Mouse (Mus musculus) liver, embryonic 11.5 days (tissue): ENCODE results near the gene Olfr1369-ps1. TPM values are rescaled to one million over a fixed set of nuclear protein-coding genes. Genes with fewer than 3 reads are reported as not detected.

Source experiments
- ATAC-seq: fragments of 200-750 bp; cut with Nextera tagmentation; replicated peaks from 2 replicates; pipeline ENCODE4 v1.8.0; 2017; ENCODE audit warnings: moderate number of reproducible peaks, mild to moderate bottlenecking, moderate TSS enrichment, moderate library complexity; ENCODE audit not compliant: low FRiP score
- DNase-seq: peaks from one replicate; pipeline ENCODE4 v3.0.0-alpha.2; 2017; ENCODE audit warnings: low spot score
- H3K27ac ChIP-seq: fragments of 300-500 bp; sonication (generic); 2 replicates; pipeline ENCODE4 v1.5.1; 2014; ENCODE audit warnings: mild to moderate bottlenecking, low read depth, low read length, control low read depth
- H3K27me3 ChIP-seq: fragments of 300-500 bp; sonication (generic); replicated peaks from 2 replicates; pipeline ENCODE4 v1.6.1; 2014; ENCODE audit warnings: low read length, mixed read lengths; ENCODE audit not compliant: control insufficient read depth, insufficient read depth
- H3K36me3 ChIP-seq: fragments of 300-500 bp; sonication (generic); 2 replicates; pipeline ENCODE4 v1.6.1; 2014; ENCODE audit warnings: mild to moderate bottlenecking, low read length, moderate library complexity, mixed read lengths; ENCODE audit not compliant: control insufficient read depth, insufficient read depth
- H3K4me1 ChIP-seq: fragments of 300-500 bp; sonication (generic); replicated peaks from 2 replicates; pipeline ENCODE4 v1.6.1; 2014; ENCODE audit warnings: low read length, mixed read lengths; ENCODE audit not compliant: control insufficient read depth, insufficient read depth
- H3K4me2 ChIP-seq: fragments of 300-500 bp; sonication (generic); 2 replicates; pipeline ENCODE4 v1.6.1; 2014; ENCODE audit warnings: mild to moderate bottlenecking, control low read depth, moderate library complexity
- H3K4me3 ChIP-seq: fragments of 300-500 bp; sonication (generic); 2 replicates; pipeline ENCODE4 v1.5.1; 2014; ENCODE audit warnings: low read depth, low read length, control low read depth
- H3K9ac ChIP-seq: fragments of 300-500 bp; sonication (generic); 2 replicates; pipeline ENCODE4 v1.6.1; 2014; ENCODE audit warnings: low read depth, low read length, control low read depth
- H3K9me3 ChIP-seq: fragments of 300-500 bp; sonication (generic); 2 replicates; pipeline ENCODE4 v1.6.1; 2016; ENCODE audit warnings: low read length, inconsistent platforms, mixed read lengths; ENCODE audit not compliant: control insufficient read depth
- WGBS: fragments of 180-500 bp; shearing (Covaris S2); extraction: QIAGEN DNeasy Blood & Tissue Kit; methylation state at CpG from one replicate; pipeline ENCODE4 v1.1.7; 2014; 5-methylcytosine and 5-hydroxymethylcytosine counted together
- polyA plus RNA-seq: library from polyadenylated mRNA; unstranded; fragments of >200 nt; fragmentation: Nextera tagmentation; extraction: Ambion mirVana; gene quantifications from 2 replicates; pipeline ENCODE4 v1.2.1, GENCODE M21; 2014

Gene Olfr1369-ps1
- polyA plus RNA-seq, 1 experiment from 2014 or later: 0.22 TPM

DNA sequence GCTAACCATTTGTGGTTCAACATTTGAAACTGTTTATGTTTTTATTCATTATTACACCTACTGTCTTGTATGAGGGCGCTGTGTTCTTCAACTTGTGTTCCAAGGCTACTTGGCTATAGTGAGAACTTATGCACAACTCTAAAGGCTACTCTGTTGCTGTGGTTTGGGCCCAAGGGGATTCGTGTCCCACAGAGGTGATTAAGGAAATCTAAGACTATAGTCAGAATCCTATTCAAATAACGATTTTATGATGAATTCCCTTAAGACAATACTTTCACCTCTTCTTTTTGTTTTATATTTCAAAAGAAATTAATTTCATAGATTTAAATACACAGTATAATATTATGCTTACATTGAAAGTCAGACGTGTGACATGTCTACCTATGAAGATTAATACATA is 34.5 kb downstream of the Olfr1369-ps1 start, which contains the start of gene Olfr1368:
Gene Olfr1368 (minus strand): TSS at position 101 of the 400 bp plus-strand sequence.
- H3K9me3 ChIP-seq: no peaks in the 10 kb centered on the region
- no peaks in the 10 kb centered on the region for H3K27me3 ChIP-seq
- H3K36me3 ChIP-seq: no peaks in the 10 kb centered on the region
- ATAC-seq (no peak), DNase-seq (no peak)
- no peak within 1 kb of the TSS for H3K4me2 ChIP-seq
- H3K4me3 ChIP-seq: no peak within 1 kb of the TSS
- 59% methylated on average over 4 of the region's 4 CpGs for WGBS
- H3K9ac ChIP-seq: no peak within 1 kb of the TSS
- no peak within 1 kb of the TSS for H3K27ac ChIP-seq
- no peaks in the 10 kb centered on the region for H3K4me1 ChIP-seq

GRCm38 (mm10) chr13:21155888-21156287 is 44.6 kb downstream of the Olfr1369-ps1 start:
- H3K27me3 ChIP-seq: no peaks in the 10 kb centered on the region
- no peaks in the 10 kb centered on the region for H3K9me3 ChIP-seq
- 74% methylated on average over 5 of the region's 5 CpGs for WGBS
- H3K4me1 ChIP-seq: no peaks in the 10 kb centered on the region
- no peak overlapping the region for H3K4me3 ChIP-seq
- H3K9ac ChIP-seq: no peak overlapping the region
- DNase-seq (no peak), ATAC-seq (no peak)
- H3K4me2 ChIP-seq: no peak overlapping the region
- H3K27ac ChIP-seq: no peak overlapping the region
- H3K36me3 ChIP-seq: no peaks in the 10 kb centered on the region

GRCm38 (mm10) chr13:21158071-21158470 is 46.8 kb downstream of the Olfr1369-ps1 start:
- H3K4me3 ChIP-seq: peak overlapping the region; percentile 60; the same call in 1 of the 2 replicates

DNA sequence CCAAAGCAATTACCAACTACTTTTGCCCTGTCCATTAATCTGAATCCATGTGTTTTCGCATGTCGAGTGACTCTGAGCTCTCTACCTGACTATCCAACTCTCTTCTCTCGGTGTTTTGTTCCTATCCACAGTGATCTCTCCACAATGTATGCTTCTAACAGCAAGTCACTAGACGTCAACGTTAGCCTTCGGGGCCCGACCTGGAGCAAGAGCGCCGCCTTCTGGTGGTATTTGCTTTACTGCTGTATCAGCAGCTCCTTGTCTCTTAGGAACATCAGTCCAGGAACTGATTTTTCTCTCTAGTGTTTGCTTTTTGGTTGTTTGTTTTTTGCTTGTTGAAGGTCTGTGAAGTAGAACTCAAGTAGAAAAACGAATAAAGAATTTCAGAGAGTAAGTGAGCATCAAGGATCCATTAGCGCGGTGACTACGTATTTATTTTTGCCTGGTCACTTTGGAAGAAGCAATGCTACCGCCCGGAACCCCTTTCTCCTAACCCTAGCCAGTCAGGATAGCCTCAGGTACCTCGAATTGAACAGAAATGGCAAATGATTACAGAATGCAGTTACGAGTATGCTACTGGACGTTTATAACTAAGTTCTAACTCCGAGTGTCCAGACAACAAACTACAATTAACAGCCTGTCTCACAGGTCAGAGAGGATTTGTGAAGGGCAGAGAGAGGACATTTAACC is 47.6 kb downstream of the Olfr1369-ps1 start:
- no peaks in the 10 kb centered on the region for H3K27me3 ChIP-seq
- H3K9me3 ChIP-seq: no peaks in the 10 kb centered on the region
- H3K9ac ChIP-seq: no peak overlapping the region
- H3K4me1 ChIP-seq: no peaks in the 10 kb centered on the region
- H3K4me2 ChIP-seq: peak overlapping the region; percentile 71
- peak overlapping the region; percentile 60 for H3K4me3 ChIP-seq
- DNase-seq: peak; percentile 80
- no peak overlapping the region for H3K27ac ChIP-seq
- WGBS: 1% methylated on average over 19 of the region's 19 CpGs
- no peaks in the 10 kb centered on the region for H3K36me3 ChIP-seq
- 0 out of 2 replicates have a peak, but pooled peaks have one; percentile 40 for ATAC-seq

More at GRCm38 (mm10) chr13:21158071-21158470, 46.8 kb downstream of the Olfr1369-ps1 start:
- no peak for ATAC-seq
- Histone ChIP-seq H3K9me3 (no peaks in the 10 kb centered on the region), H3K27me3 (no peaks in the 10 kb centered on the region), H3K4me1 (no peaks in the 10 kb centered on the region), H3K36me3 (no peaks in the 10 kb centered on the region), H3K4me2 (peak overlapping the region; percentile 71), H3K9ac (no peak overlapping the region), H3K27ac (no peak overlapping the region)
- DNase-seq: no peak
- 11% methylated on average over 9 of the region's 9 CpGs for WGBS

- Histone ChIP-seq H3K4me3 (peak overlapping the region; percentile 60), H3K9me3 (no peaks in the 10 kb centered on the region), H3K4me1 (no peaks in the 10 kb centered on the region), H3K27me3 (no peaks in the 10 kb centered on the region), H3K27ac (no peak overlapping the region), H3K36me3 (no peaks in the 10 kb centered on the region), H3K9ac (no peak overlapping the region), H3K4me2 (peak overlapping the region; percentile 71)
- WGBS: under 1% methylated on average over 15 of the region's 15 CpGs
- DNase-seq: peak; percentile 51
- no peak for ATAC-seq
Observed at GRCm38 (mm10) chr13:21159475-21159819, 48.2 kb downstream of the Olfr1369-ps1 start.

GRCm38 (mm10) chr13:21160041-21160511 is 48.8 kb downstream of the Olfr1369-ps1 start:
- Histone ChIP-seq H3K9ac (peak overlapping the region; percentile 36; the same call in 1 of the 2 replicates), H3K27me3 (no peaks in the 10 kb centered on the region; the same call in 1 of the 2 replicates), H3K4me1 (no peaks in the 10 kb centered on the region), H3K27ac (no peak overlapping the region), H3K36me3 (no peaks in the 10 kb centered on the region), H3K9me3 (no peaks in the 10 kb centered on the region), H3K4me2 (peak overlapping the region; percentile 71), H3K4me3 (peak overlapping the region; percentile 60)
- peak; percentile 48 for DNase-seq
- WGBS: under 1% methylated on average over 16 of the region's 16 CpGs
- peak; percentile 30; the same call in 1 of the 2 replicates for ATAC-seq

DNA sequence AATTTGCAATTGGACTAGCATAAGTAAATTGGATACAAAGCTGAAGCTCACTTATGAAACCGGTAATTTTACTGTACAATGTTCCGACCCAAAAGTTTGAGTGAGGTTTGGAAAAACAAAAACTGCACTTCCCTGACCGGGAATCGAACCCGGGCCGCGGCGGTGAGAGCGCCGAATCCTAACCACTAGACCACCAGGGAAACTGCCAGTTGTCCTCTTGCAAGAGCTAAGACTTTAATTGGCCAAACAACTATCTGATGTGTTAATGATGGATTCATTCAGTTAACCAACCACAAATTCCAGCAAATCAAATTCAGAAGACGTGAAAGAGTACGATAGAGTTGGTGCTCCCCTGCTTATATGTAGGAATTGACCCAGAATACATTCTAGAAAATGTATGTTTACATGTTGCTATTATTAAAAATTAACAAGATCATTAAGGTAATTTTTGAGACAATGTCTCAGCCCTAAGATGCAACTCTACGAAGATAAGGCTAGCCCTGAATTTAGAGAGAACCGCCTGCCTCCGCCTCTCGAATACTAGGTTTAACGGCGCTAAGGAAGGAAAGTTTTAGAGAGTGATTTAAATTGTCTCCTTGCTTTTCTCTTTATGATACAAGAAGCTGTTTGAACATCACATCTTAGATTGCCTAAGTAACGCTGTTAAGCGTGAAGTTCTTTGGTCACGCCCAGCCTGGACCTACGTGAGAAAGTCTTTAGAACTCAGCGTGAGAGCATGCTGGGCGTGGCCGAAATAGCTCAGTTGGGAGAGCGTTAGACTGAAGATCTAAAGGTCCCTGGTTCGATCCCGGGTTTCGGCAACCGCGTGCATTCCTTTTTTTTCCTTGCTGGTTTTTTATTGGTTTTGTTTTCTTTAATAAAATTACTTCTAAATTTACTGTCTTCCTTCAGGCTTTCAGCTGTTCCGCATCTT is 49.6 kb downstream of the Olfr1369-ps1 start:
- no peaks in the 10 kb centered on the region; the same call in 1 of the 2 replicates for H3K27me3 ChIP-seq
- WGBS: under 1% methylated on average over 32 of the region's 32 CpGs
- H3K4me3 ChIP-seq: peak overlapping the region; percentile 60
- H3K36me3 ChIP-seq: no peaks in the 10 kb centered on the region
- H3K9me3 ChIP-seq: no peaks in the 10 kb centered on the region
- peak overlapping the region; percentile 36; the same call in 1 of the 2 replicates for H3K9ac ChIP-seq
- DNase-seq (peak; percentile 89), ATAC-seq (peak; percentile 83)
- peak overlapping the region; percentile 71 for H3K4me2 ChIP-seq
- no peak overlapping the region for H3K27ac ChIP-seq
- no peaks in the 10 kb centered on the region for H3K4me1 ChIP-seq

GRCm38 (mm10) chr13:21161591-21161990 is 50.3 kb downstream of the Olfr1369-ps1 start:
- Histone ChIP-seq H3K4me3 (peak overlapping the region; percentile 60), H3K4me1 (no peaks in the 10 kb centered on the region; the same call in 1 of the 2 replicates), H3K9ac (no peak overlapping the region), H3K27me3 (no peaks in the 10 kb centered on the region; the same call in 1 of the 2 replicates), H3K27ac (no peak overlapping the region), H3K4me2 (peak overlapping the region; percentile 71), H3K36me3 (no peaks in the 10 kb centered on the region), H3K9me3 (no peaks in the 10 kb centered on the region)
- ATAC-seq: no peak
- 47% methylated on average over 2 of the region's 2 CpGs for WGBS
- no peak for DNase-seq
